In the genomic region with DNA sequence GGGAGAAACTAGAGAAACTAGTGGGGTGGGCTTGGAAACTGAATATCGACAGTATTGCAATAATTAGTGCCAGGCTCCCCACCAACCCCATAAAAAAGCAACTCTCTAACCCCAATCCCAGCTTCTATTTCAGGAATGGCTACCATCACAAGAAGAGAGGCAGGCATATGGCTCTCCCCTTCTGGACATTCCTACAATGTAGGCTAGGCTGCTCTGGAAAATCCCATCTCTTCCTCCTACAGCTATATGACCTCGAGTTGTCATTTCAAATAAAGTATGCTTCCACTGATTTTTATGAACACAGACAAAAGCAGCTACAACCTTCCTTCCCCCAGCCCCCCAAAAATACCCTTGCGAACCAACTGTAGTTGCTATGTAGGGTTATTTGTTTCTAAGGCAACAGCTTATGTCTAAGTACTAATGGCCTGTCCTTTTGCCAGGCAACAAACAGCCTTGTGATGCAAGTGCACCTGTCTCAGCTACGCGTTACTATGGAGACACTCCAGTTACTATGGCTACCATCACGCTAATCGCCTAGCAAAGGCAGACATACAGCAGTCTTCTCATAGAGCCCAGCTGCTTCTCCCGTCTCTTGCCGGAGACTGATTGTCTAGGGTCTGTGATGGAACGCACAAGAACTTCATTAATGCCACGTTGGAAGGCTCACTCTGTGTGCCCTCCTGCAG, we compare ENCODE assay signal across 8 mouse cellular contexts.
DNase-seq lines count a peak whose midpoint lies in the region; ATAC-seq and TF ChIP-seq lines count a peak whose summit lies in the region.

No protein-coding gene starts in this region.

- no peak overlapping the region for H3K9ac ChIP-seq in CH12.LX (ENCODE audit: insufficient read depth, low read depth)
- H3K9ac ChIP-seq in kidney, embryonic 16.5 days (replicated peaks; ENCODE audit: low read length), result no peak overlapping the region

- no peak for TF ChIP-seq EP300 in CH12.LX (IDR thresholded peaks at IDR 0.05; ENCODE audit: low read length)

- TF ChIP-seq CTCF in CH12.LX (conservative IDR thresholded peaks at IDR 0.05 in 1 of 2, IDR thresholded peaks at IDR 0.05 in 1 of 2; ENCODE audit: low read depth in 2 of 2, low read length in 2 of 2), result no peak

- intact Hi-C loops in left cerebral cortex, postnatal 36 days (cut with DNase I), result loop anchor here (10.0 kb wide), 1 partner anchor 245 kb away; no protein-coding TSS in a partner anchor

- no peaks in the 10 kb centered on the region for H3K79me2 ChIP-seq in CH12.LX (replicated peaks; ENCODE audit: control insufficient read depth, extremely low read depth, insufficient read depth, poor library complexity, severe bottlenecking)

- H3K4me1 ChIP-seq in CH12.LX (ENCODE audit: control insufficient read depth in 1 of 2, insufficient read depth in 2 of 2), result peaks cover 20 to 57% of the 10 kb centered on the region in 2 experiments
- H3K4me1 ChIP-seq in kidney, embryonic 16.5 days (ENCODE audit: insufficient read depth, low read length), result peaks cover 49% of the 10 kb centered on the region

- no peak for TF ChIP-seq POLR2A in CH12.LX (IDR thresholded peaks at IDR 0.05; ENCODE audit: low read depth, low read length)

- no peak overlapping the region for H3K4me2 ChIP-seq in CH12.LX (ENCODE audit: insufficient read depth, low read depth, poor library complexity, severe bottlenecking)
- no peak overlapping the region for H3K4me2 ChIP-seq in kidney, embryonic 16.5 days (replicated peaks; ENCODE audit: low read depth, low read length)

- no peak for TF ChIP-seq RAD21 in CH12.LX (IDR thresholded peaks at IDR 0.05; ENCODE audit: low read depth, low read length)

- no peak for ATAC-seq in kidney, embryonic 16.5 days (ENCODE audit: low FRiP score, low TSS enrichment)

- H3K9me3 ChIP-seq in CH12.LX (replicated peaks; ENCODE audit: low read length), result no peaks in the 10 kb centered on the region
- H3K9me3 ChIP-seq in kidney, embryonic 16.5 days (ENCODE audit: low read length), result no peaks in the 10 kb centered on the region

- H3K36me3 ChIP-seq in CH12.LX (replicated peaks in 1 of 2; ENCODE audit: control insufficient read depth in 1 of 2, insufficient read depth in 1 of 2, low read length in 1 of 2), result peaks cover 7 to 65% of the 10 kb centered on the region in 2 experiments
- peaks cover 4% of the 10 kb centered on the region for H3K36me3 ChIP-seq in kidney, embryonic 16.5 days (ENCODE audit: insufficient read depth, low read length)

- H3K27me3 ChIP-seq in CH12.LX (replicated peaks), result no peaks in the 10 kb centered on the region
- H3K27me3 ChIP-seq in kidney, embryonic 16.5 days (ENCODE audit: insufficient read depth, low read length), result no peaks in the 10 kb centered on the region

- H3K27ac ChIP-seq in CH12.LX (ENCODE audit: insufficient read depth, low read depth), result no peak overlapping the region; the same call in 1 of the 2 replicates
- no peak overlapping the region for H3K27ac ChIP-seq in kidney, embryonic 16.5 days (ENCODE audit: low read length)

- dilution Hi-C loops in CH12.LX (cut with MboI; ENCODE audit: extremely low pct_ligation_motif_present, extremely low pct_unique_long_range_greater_than_20kb, low sequenced_read_pairs), result no loop called here

- H3K4me3 ChIP-seq in CH12.LX (replicated peaks in 1 of 3; ENCODE audit: low read depth in 2 of 3, low read length in 2 of 3, poor library complexity in 1 of 3), result no peak overlapping the region
- H3K4me3 ChIP-seq in kidney, embryonic 16.5 days (ENCODE audit: low read length), result no peak overlapping the region

- no peak for DNase-seq in CH12.LX (ENCODE audit: extremely low read depth)
- peak; percentile 89 for DNase-seq in cerebellum, adult 9-11 months
- DNase-seq in frontal cortex, postnatal 36 days (ENCODE audit: low spot score in 2 of 2), result peak; percentile 55 to 79
- peak; percentile 44 to 61 for DNase-seq in left cerebral cortex, postnatal 36 days (ENCODE audit: low spot score in 2 of 2)
- DNase-seq in right cerebral cortex, postnatal 10 days (ENCODE audit: low spot score in 2 of 2), result peak; percentile 88 to 96
- no peak for DNase-seq in urinary bladder, postnatal 4 days (ENCODE audit: low spot score in 2 of 2)
- DNase-seq in ovary, postnatal 36 days (ENCODE audit: low spot score), result no peak

- 88% methylated on average over 11 of the region's 11 CpGs for WGBS in kidney, embryonic 16.5 days

- in situ Hi-C loops in CH12.LX (cut with MboI; ENCODE audit: low pct_ligation_motif_present, low pct_unique_long_range_greater_than_20kb, low sequenced_read_pairs), result no loop called here

TF ChIP-seq in CH12.LX, 34 proteins besides CTCF, POLR2A, EP300 and RAD21:
- no peak for TF ChIP-seq JUND (conservative IDR thresholded peaks at IDR 0.05; ENCODE audit: low read depth, low read length)
- TF ChIP-seq BHLHE40 (IDR thresholded peaks at IDR 0.05; ENCODE audit: low read depth, low read length), result no peak
- no peak for TF ChIP-seq RCOR1 (conservative IDR thresholded peaks at IDR 0.05; ENCODE audit: low read depth, low read length)
- no peak for TF ChIP-seq MYC (IDR thresholded peaks at IDR 0.05; ENCODE audit: low read depth, low read length)
- TF ChIP-seq ZKSCAN1 (IDR thresholded peaks at IDR 0.05; ENCODE audit: borderline replicate concordance, low read depth, low read length), result no peak
- TF ChIP-seq USF2 (conservative IDR thresholded peaks at IDR 0.05; ENCODE audit: low read depth, low read length), result no peak
- TF ChIP-seq MXI1 (IDR thresholded peaks at IDR 0.05; ENCODE audit: low read depth, low read length), result peak; percentile 40; the same call in 1 of the 2 replicates
- TF ChIP-seq ELF1 (IDR thresholded peaks at IDR 0.05; ENCODE audit: low read depth, low read length), result no peak
- TF ChIP-seq TCF12 (IDR thresholded peaks at IDR 0.05; ENCODE audit: low read depth, low read length), result no peak

Comparison
In these comparisons a context has a peak if more than half of its experiments do, and no peak if none do; other contexts are left out.
1. DNase-seq: peak in cerebellum, adult 9-11 months (single experiment), frontal cortex, postnatal 36 days (2 of 2), left cerebral cortex, postnatal 36 days (2 of 2) and right cerebral cortex, postnatal 10 days (2 of 2); none in CH12.LX (single experiment), urinary bladder, postnatal 4 days (0 of 2) and ovary, postnatal 36 days (single experiment).